Mouse (Mus musculus) G1E (cell line): ENCODE measurements around the gene Aldh3b3.

Source experiments
- CTCF ChIP-seq: IDR thresholded peaks from 2 replicates; pipeline ENCODE4 v1.5.1; 2012; ENCODE audit warnings: low read depth, low read length, inconsistent platforms, mixed read lengths
- GATA1 ChIP-seq: IDR thresholded peaks from 2 replicates; pipeline ENCODE4 v1.6.1; 2012; ENCODE audit warnings: borderline replicate concordance, low read length, inconsistent platforms, mixed read lengths
- TAL1 ChIP-seq: conservative IDR thresholded peaks from 2 replicates; pipeline ENCODE4 v1.6.1; 2012; ENCODE audit warnings: low read depth, low read length, inconsistent platforms, mixed read lengths

DNA sequence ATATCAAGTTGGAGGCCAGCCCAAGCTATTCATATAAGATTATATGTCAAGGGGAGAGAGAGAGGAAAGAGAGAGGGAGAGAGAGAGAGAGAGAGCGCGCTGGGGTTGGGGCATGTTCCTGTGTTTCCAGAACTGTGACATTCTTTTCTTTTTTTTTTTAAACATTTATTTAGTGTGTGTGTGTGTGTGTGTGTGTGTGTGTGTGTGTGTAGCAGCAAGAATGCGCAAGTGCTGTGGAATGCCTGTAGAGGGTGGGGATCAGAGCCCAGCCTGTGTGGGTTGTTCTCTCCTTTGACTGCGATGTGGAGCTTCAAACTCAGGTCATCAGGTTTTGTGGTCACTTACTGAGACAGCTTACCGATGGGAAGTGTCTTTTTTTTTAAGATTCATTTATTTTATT is 1.8 kb downstream of the Aldh3b3 start:
- TF ChIP-seq CTCF (no peak), GATA1 (no peak), TAL1 (no peak)
